Mouse (Mus musculus) heart, embryonic 13.5 days (tissue): ENCODE results near the gene Prmt8. TPM values are rescaled to one million over a fixed set of nuclear protein-coding genes. Genes with fewer than 3 reads are reported as not detected.

Experiments used
- ATAC-seq: fragments of 200-750 bp; cut with Nextera tagmentation; 2 replicates; pipeline ENCODE4 v1.8.0; 2017; ENCODE audit warnings: moderate TSS enrichment; ENCODE audit not compliant: insufficient number of reproducible peaks, low FRiP score, low TSS enrichment; ENCODE audit errors: extremely low read depth
- H3K27ac ChIP-seq: fragments of 300-500 bp; sonication (generic); replicated peaks from 2 replicates; pipeline ENCODE4 v1.5.1; 2015; ENCODE audit warnings: moderate library complexity, mild to moderate bottlenecking, inconsistent platforms
- H3K27me3 ChIP-seq: fragments of 300-500 bp; sonication (generic); replicated peaks from 2 replicates; pipeline ENCODE4 v1.6.1; 2015; ENCODE audit warnings: mild to moderate bottlenecking, inconsistent platforms
- H3K36me3 ChIP-seq: fragments of 300-500 bp; sonication (generic); 2 replicates; pipeline ENCODE4 v1.6.1; 2015; ENCODE audit warnings: mild to moderate bottlenecking, inconsistent platforms
- H3K4me1 ChIP-seq: fragments of 300-500 bp; sonication (generic); 2 replicates; pipeline ENCODE4 v1.6.1; 2015; ENCODE audit warnings: inconsistent platforms
- H3K4me2 ChIP-seq: fragments of 300-500 bp; sonication (generic); 2 replicates; pipeline ENCODE4 v1.6.1; 2015; ENCODE audit warnings: inconsistent platforms, mild to moderate bottlenecking, moderate library complexity
- H3K4me3 ChIP-seq: fragments of 300-500 bp; sonication (generic); 2 replicates; pipeline ENCODE4 v1.5.1; 2015; ENCODE audit warnings: moderate library complexity, mild to moderate bottlenecking, inconsistent platforms
- H3K9ac ChIP-seq: fragments of 300-500 bp; sonication (generic); 2 replicates; pipeline ENCODE4 v1.6.1; 2015; ENCODE audit warnings: inconsistent platforms, mild to moderate bottlenecking, moderate library complexity
- H3K9me3 ChIP-seq: fragments of 300-500 bp; sonication (generic); 2 replicates; pipeline ENCODE4 v1.6.1; 2016; ENCODE audit warnings: inconsistent platforms
- WGBS: fragments of 180-500 bp; shearing (Covaris S2); methylation state at CpG from one replicate; pipeline ENCODE4 v1.1.7; 2015; ENCODE audit warnings: mixed read lengths; 5-methylcytosine and 5-hydroxymethylcytosine counted together
- polyA plus RNA-seq: library from polyadenylated mRNA; unstranded; fragments of >200 nt; fragmentation: Nextera tagmentation; extraction: Ambion mirVana; gene quantifications from 2 replicates; pipeline ENCODE4 v1.2.1, GENCODE M21; 2015

Gene Prmt8
- 0.28 and 0.29 TPM in 2 replicates for polyA plus RNA-seq

DNA sequence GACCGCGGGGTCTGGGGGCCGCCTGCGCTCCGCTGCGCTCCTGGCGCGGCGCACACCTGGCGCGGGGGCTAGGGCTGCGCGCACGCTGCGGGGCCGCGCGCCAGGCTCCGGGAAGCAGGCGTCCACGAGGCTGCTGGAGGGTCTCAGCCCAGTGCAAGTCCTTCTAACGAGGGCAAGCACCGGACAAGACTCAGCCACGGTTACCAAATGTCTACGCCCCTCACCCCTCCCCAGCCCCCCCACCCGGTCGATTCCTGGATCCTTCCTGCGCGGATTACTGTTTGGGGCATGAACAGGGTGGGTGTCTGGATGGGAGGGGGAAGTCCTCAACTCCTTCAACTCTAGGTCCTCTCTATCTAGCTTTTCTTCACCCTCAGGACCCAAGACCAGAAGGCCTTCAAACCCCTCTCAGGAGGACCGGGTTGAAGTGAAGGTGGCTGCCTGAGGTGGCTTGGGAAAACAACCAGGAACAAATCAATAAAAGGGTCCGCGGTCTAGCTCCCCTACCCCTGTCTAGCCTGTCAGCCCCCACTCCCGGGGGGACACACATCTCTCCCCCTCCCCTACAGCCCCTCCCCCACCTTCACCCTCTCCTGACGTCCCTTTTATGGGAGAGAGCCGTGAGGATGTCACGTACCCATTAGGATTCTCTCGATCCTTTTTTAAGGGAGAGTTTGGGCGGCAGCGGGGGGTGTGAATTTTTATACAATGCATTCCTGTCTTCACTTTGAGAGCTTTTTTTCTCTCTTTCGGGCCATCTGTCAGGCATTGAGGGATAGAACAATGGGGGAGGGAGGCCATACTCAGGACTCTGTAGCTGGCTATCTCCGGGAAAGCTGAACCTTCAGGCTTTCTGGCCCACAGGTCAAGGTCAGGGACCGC is at the start of gene Prmt8:
Prmt8 (minus strand) TSS at position 198 of the 882 bp plus-strand sequence.
- Histone ChIP-seq H3K9me3 (no peaks in the 10 kb centered on the region), H3K36me3 (no peaks in the 10 kb centered on the region), H3K27me3 (peaks cover 99% of the 10 kb centered on the region), H3K4me1 (peaks cover 51% of the 10 kb centered on the region), H3K9ac (peak within 1 kb of the TSS; percentile 50; the same call in 1 of the 2 replicates), H3K4me3 (peak within 1 kb of the TSS; percentile 56), H3K27ac (no peak within 1 kb of the TSS), H3K4me2 (peak within 1 kb of the TSS; percentile 81)
- ATAC-seq: no peak
- WGBS: under 1% methylated on average over 42 of the region's 42 CpGs

DNA sequence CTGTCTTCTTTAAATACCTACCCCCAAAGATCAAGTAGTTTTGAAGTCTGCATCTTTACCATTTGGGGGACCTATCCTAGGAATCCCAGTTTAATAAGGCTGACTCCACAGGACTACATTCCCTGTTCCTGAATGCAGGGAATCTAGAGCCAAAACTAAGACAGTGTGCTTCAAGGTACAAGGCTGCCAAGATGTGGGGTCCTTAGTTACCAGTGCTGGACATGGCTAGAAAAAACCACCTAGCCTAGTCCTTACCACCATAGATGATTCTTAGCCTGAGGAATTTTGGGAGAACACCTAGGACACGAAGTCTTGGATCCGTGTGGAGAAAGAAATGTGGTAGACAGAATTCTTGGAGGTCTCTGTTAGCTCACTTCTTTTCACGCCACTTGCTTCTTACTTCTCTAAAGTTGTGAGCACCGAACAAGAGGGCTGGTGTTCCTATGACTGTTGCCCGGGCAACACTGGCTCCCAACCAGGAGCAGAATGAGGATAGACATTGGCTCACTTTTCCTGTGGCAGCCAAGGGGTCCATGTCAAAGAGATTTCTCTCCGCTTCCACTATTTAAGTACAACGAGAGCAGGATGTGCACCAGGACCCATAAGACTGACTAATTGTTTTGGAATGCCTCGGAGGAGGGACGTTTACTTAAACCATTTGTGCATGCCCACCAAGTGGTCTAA is 33.9 kb upstream of the Prmt8 start:
- Histone ChIP-seq H3K27me3 (peaks cover 31% of the 10 kb centered on the region), H3K4me3 (no peak overlapping the region), H3K4me1 (no peaks in the 10 kb centered on the region), H3K4me2 (no peak overlapping the region), H3K27ac (no peak overlapping the region), H3K36me3 (no peaks in the 10 kb centered on the region), H3K9ac (no peak overlapping the region), H3K9me3 (no peaks in the 10 kb centered on the region)
- no peak for ATAC-seq
- 63% methylated on average over 9 of the region's 9 CpGs for WGBS

DNA sequence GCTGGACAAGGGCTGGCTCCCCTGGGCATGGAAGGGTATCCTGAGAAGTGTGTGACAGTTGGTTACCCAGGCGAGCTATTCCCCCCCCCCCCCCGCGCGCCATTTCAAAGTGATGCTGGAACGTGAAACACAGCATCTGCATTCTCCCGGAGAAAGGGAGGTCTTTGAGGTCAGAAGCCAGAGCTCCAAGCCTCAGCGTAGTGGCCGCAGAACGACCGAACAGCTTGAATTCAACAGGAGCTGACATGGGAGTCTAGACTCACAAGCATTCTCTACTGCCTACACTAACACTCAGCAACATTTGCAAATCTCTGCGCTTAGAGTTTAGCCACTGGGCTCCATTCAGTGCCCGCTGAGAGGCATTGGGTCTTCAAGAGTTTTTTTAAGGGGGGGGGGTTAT is 32.9 kb upstream of the Prmt8 start:
- 80% methylated on average over 12 of the region's 12 CpGs for WGBS
- peaks cover 35% of the 10 kb centered on the region for H3K27me3 ChIP-seq
- H3K9ac ChIP-seq: no peak overlapping the region
- H3K4me1 ChIP-seq: peaks cover 5% of the 10 kb centered on the region
- H3K4me3 ChIP-seq: no peak overlapping the region
- H3K27ac ChIP-seq: no peak overlapping the region
- no peak for ATAC-seq
- no peak overlapping the region for H3K4me2 ChIP-seq
- no peaks in the 10 kb centered on the region for H3K36me3 ChIP-seq
- no peaks in the 10 kb centered on the region for H3K9me3 ChIP-seq

DNA sequence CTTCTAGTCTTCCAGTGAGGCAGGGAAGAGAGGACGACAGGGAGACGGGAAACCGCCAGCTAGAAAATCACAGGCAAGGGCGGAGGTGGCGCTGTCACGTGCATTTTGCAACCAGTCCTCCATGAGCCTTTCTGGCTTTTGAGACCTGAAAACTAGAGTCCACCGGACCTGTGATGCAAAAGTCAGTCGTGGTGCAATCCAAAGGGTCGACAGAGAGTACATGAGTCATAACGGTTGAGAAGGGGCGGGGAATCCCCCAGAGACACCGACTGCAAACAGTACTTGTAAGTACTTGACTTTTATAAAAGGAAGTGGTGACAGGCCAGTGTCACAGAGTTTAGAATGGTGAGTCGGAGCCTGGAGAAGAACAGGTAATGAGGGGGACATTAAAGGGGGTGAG is 20.8 kb upstream of the Prmt8 start:
- H3K4me1 ChIP-seq: peaks cover 16% of the 10 kb centered on the region
- no peak overlapping the region for H3K4me3 ChIP-seq
- H3K9ac ChIP-seq: no peak overlapping the region
- no peaks in the 10 kb centered on the region for H3K36me3 ChIP-seq
- 33% methylated on average over 13 of the region's 13 CpGs for WGBS
- H3K27ac ChIP-seq: no peak overlapping the region
- peaks cover 54% of the 10 kb centered on the region for H3K27me3 ChIP-seq
- H3K9me3 ChIP-seq: no peaks in the 10 kb centered on the region
- ATAC-seq: no peak
- H3K4me2 ChIP-seq: no peak overlapping the region

DNA sequence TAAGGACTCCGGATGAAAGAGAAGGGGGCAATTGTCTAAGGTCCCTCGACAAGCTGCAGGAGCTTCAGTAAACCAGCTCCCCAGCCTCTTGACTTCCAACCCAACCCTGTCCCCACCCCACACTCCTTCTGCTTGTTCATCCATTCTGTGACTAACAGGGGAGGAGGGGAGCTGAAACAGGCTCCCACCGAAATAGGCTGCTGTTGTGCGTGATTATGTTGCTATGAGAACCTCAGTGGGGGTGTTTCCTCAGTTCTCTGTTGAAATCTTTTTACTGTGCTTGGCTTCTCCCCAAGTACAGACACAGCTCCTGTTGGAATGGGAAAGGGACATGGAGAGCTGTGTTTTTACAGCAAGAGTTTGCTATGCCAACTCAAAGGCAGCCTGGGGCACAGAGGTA is 1.5 kb upstream of the Prmt8 start:
- no peak overlapping the region for H3K27ac ChIP-seq
- WGBS: 39% methylated on average over 4 of the region's 4 CpGs
- no peak overlapping the region for H3K4me2 ChIP-seq
- peaks cover 96% of the 10 kb centered on the region for H3K27me3 ChIP-seq
- H3K4me3 ChIP-seq: no peak overlapping the region
- no peaks in the 10 kb centered on the region for H3K36me3 ChIP-seq
- H3K9ac ChIP-seq: no peak overlapping the region
- H3K4me1 ChIP-seq: peaks cover 43% of the 10 kb centered on the region
- ATAC-seq: no peak
- H3K9me3 ChIP-seq: no peaks in the 10 kb centered on the region

DNA sequence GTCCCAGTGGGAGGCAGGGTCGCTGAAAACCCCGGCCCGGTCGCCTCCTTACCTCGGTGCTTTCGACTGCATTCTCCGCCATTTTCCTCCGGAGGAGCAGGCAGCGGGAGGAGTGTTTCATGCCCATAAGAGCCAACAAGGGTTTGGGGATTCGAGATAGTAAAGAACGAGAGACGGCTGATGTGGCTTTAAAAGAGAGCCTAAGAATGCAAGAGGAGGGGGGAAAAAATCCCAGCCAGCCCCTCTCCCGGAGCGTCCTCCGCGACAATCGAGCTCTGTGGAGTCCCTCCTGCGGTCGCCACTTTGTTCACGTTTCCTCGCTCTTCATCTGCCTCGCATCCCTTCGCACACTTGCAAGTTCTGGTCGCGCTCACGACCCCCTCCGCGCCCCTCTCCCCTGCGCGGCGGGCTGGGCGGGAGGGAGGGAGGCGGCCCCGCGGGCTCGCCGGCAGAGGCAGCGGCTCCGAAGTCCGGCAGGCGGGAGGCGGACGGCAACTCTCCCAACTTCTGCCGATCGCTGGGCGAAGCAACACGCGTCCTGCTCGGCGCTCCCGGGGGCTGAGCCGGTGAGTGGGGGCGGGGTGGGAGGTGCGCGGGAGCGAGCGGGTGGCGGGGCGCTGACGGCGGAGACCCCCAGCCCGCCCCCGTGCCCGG is 524 bp downstream of the Prmt8 start:
- Histone ChIP-seq H3K36me3 (no peaks in the 10 kb centered on the region), H3K9me3 (no peaks in the 10 kb centered on the region), H3K27ac (no peak overlapping the region), H3K4me2 (peak overlapping the region; percentile 81), H3K4me1 (peaks cover 51% of the 10 kb centered on the region), H3K27me3 (peaks cover 99% of the 10 kb centered on the region), H3K4me3 (peak overlapping the region; percentile 56), H3K9ac (peak overlapping the region; percentile 50; the same call in 1 of the 2 replicates)
- WGBS: under 1% methylated on average over 54 of the region's 64 CpGs
- no peak for ATAC-seq

DNA sequence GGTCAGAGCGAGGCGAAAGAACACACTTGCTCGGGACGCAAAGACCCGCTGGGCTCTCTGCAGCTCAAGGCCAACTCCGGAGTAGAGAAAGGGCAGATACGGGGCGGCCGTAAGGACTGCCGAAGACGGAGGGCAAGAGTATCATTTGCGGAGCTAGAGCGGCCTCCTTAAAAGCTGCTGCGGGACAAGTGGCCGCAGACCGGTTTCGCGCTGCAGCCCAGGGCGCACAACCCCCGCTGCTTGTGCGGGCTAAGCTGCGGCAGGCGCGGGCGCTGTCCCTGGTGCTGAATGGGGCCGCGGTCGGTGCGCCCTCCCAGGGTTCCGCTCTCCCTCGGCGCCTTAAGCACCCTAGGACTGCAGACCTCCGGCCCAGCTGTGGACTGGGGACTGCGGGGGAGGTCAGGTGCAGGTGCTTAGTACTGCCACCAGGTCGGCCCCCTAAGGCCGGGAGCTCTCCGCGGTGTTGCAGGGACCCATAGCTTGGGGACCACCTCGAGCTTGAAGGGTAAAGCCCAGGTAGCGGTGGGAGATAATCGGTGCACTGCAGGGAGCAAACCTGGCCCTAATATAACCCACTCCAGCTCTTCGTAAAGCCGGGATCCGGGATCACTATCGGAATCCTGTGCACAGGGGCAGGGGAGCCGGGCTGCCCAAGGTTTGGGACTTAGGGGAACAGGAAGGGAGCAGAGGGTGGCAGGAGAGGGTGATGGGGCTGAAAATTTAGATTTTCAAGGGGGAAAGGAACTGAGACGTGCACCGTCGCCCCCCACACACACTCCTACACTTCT is 1.4 kb downstream of the Prmt8 start:
- H3K27ac ChIP-seq: no peak overlapping the region
- H3K4me2 ChIP-seq: peak overlapping the region; percentile 81
- H3K9ac ChIP-seq: peak overlapping the region; percentile 57
- H3K9me3 ChIP-seq: no peaks in the 10 kb centered on the region
- H3K36me3 ChIP-seq: no peaks in the 10 kb centered on the region
- peak overlapping the region; percentile 56 for H3K4me3 ChIP-seq
- no peak for ATAC-seq
- H3K4me1 ChIP-seq: peaks cover 50% of the 10 kb centered on the region
- H3K27me3 ChIP-seq: peaks cover 95% of the 10 kb centered on the region
- WGBS: under 1% methylated on average over 49 of the region's 49 CpGs

DNA sequence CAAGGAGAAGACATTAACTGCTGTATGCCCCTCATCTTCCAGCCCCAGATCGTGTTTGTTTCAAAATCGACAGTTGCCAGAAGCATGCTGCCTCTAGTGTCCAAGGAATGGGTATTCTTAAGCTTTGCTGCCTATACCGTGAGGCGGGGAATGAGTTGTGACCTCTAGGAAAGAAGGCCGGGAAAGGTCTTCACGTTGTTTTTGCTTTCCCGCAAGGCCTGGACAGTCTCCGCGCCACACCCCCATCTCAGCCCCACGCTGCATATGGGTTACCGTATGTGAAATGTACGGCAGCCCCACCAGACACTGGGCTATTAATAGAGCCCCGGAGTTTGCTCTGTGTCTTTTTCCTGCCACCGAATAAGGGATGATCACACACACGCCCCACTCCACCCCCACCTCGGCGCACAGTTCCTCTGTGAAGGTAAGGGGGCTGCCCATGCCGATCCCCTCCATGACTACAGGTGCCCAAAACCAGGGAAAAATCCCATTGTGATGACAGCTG is 2.0 kb downstream of the Prmt8 start:
- H3K4me2 ChIP-seq: peak overlapping the region; percentile 81
- H3K27ac ChIP-seq: peak overlapping the region; percentile 80
- peak overlapping the region; percentile 57 for H3K9ac ChIP-seq
- WGBS: 1% methylated on average over 18 of the region's 18 CpGs
- H3K4me1 ChIP-seq: peaks cover 48% of the 10 kb centered on the region
- no peaks in the 10 kb centered on the region for H3K36me3 ChIP-seq
- H3K4me3 ChIP-seq: peak overlapping the region; percentile 56
- no peak for ATAC-seq
- no peaks in the 10 kb centered on the region for H3K9me3 ChIP-seq
- H3K27me3 ChIP-seq: peaks cover 94% of the 10 kb centered on the region

DNA sequence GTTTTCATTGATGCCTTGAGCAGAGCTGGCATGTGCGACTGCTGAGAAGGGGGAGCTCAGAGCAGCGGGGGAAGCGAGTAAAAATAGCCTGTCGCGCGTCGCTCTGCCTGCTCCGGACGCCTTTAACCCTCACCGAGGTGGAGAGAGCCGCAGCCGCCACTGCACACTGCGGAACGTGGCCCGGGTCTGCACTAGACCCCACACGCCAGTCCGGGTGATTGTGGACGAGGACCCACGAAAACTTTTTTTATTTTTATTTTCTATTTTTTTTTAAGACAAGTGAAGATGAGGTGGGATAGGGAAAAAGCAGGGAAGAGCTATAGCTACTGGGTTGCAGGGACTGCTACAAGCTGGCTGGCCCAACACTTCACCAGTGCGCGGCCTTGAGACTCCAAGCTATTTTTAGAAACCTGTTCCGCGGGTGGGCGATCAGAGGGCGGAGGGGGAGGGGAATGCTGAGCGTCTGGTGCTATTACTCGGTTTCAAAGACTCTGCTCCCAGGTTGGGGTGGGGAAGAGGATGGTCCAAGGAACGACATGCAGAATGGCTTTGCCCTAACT is 2.6 kb downstream of the Prmt8 start:
- peak overlapping the region; percentile 80 for H3K27ac ChIP-seq
- peak overlapping the region; percentile 56 for H3K4me3 ChIP-seq
- no peak; the same call in 1 of the 2 replicates for ATAC-seq

DNA sequence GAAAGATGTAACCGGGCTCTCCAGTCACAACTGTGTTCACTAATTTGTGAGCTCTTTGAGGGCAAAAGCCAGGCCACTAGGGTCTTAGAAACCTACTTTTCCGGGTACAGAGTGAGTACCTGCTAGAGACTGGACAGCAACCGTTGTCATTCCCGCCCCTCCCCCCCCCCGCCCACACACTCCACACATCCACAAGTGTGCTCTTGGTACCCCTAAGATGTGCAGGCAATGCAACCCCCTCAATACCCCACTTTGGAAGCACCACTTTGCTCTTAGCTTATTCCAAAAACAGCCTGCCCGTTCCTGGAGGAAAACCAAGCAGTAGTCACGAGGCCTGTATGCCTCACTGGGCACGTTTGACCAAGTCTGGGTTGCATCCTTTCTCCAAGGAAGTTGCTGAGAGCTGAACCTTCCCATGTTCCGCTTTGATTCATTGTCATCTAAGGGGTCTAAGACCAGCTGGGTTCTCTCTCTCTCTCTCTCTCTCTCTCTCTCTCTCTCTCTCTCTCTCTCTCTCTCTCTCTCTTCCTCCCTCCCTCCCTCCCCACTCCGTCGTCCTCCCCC is 3.1 kb downstream of the Prmt8 start:
- 8% methylated on average over 8 of the region's 11 CpGs for WGBS
- Histone ChIP-seq H3K9ac (peak overlapping the region; percentile 57; the same call in 1 of the 2 replicates), H3K4me3 (peak overlapping the region; percentile 56), H3K4me1 (peaks cover 48% of the 10 kb centered on the region), H3K4me2 (peak overlapping the region; percentile 81), H3K27me3 (peaks cover 83% of the 10 kb centered on the region), H3K9me3 (no peaks in the 10 kb centered on the region), H3K27ac (peak overlapping the region; percentile 80), H3K36me3 (no peaks in the 10 kb centered on the region)
- ATAC-seq: no peak

More for the DNA sequence above, 2.6 kb downstream of the Prmt8 start:
- peak overlapping the region; percentile 57 for H3K9ac ChIP-seq
- peaks cover 89% of the 10 kb centered on the region for H3K27me3 ChIP-seq
- WGBS: 1% methylated on average over 28 of the region's 28 CpGs
- H3K9me3 ChIP-seq: no peaks in the 10 kb centered on the region
- H3K4me1 ChIP-seq: peaks cover 48% of the 10 kb centered on the region
- H3K36me3 ChIP-seq: no peaks in the 10 kb centered on the region
- H3K4me2 ChIP-seq: peak overlapping the region; percentile 81
